Mouse (Mus musculus) E14TG2a.4 (cell line): ENCODE results near the gene Txndc15.

ENCODE experiments used
- H3K27me3 ChIP-seq: 2 replicates; pipeline ENCODE4 v1.6.1; 2014; ENCODE audit warnings: low read length, control low read depth; ENCODE audit not compliant: insufficient read depth
- H3K36me3 ChIP-seq: 2 replicates; pipeline ENCODE4 v1.6.1; 2014; ENCODE audit warnings: low read length, control low read depth; ENCODE audit not compliant: insufficient read depth
- H3K4me1 ChIP-seq: replicated peaks from 2 replicates; pipeline ENCODE4 v1.6.1; 2014; ENCODE audit warnings: low read depth, low read length, control low read depth
- H3K4me3 ChIP-seq: replicated peaks from 2 replicates; pipeline ENCODE4 v1.5.1; 2014; ENCODE audit warnings: mild to moderate bottlenecking, low read length
- H3K9me3 ChIP-seq: 2 replicates; pipeline ENCODE4 v1.6.1; 2014; ENCODE audit warnings: low read length, control low read depth
- CTCF ChIP-seq: conservative IDR thresholded peaks from 2 replicates; pipeline ENCODE4 v1.5.1; 2014; ENCODE audit warnings: low read length
- NANOG ChIP-seq: IDR thresholded peaks from 2 replicates; pipeline ENCODE4 v1.6.1; 2014; ENCODE audit warnings: borderline replicate concordance, low read length, mixed read lengths
- POU5F1 ChIP-seq: IDR thresholded peaks from 2 replicates; pipeline ENCODE4 v1.6.1; 2014; ENCODE audit warnings: low read length, borderline replicate concordance

Txndc15 gene

GRCm38 (mm10) chr13:55721995-55722394, 7.5 kb downstream of the Txndc15 start:
- Histone ChIP-seq H3K9me3 (no peaks in the 10 kb centered on the region), H3K4me3 (no peak overlapping the region), H3K4me1 (peaks cover 24% of the 10 kb centered on the region; the same call in 1 of the 2 replicates), H3K36me3 (peaks cover 34% of the 10 kb centered on the region), H3K27me3 (no peaks in the 10 kb centered on the region)
- TF ChIP-seq POU5F1 = no peak
- no peak for TF ChIP-seq CTCF
- TF ChIP-seq NANOG = no peak

GRCm38 (mm10) chr13:55726598-55727119, 12.2 kb downstream of the Txndc15 start:
- Histone ChIP-seq H3K36me3 (peaks cover 22% of the 10 kb centered on the region), H3K27me3 (no peaks in the 10 kb centered on the region), H3K9me3 (no peaks in the 10 kb centered on the region), H3K4me3 (peak overlapping the region; percentile 87), H3K4me1 (peaks cover 22% of the 10 kb centered on the region)
- TF ChIP-seq POU5F1 (no peak), NANOG (no peak), CTCF (no peak)

GRCm38 (mm10) chr13:55727120-55727838, 12.8 kb downstream of the Txndc15 start, which contains the start of gene Pcbd2:
Pcbd2 (plus strand) TSS chr13:55727368.
- Histone ChIP-seq H3K4me3 (peak within 1 kb of the TSS; percentile 87), H3K27me3 (no peaks in the 10 kb centered on the region), H3K36me3 (peaks cover 18% of the 10 kb centered on the region), H3K9me3 (no peaks in the 10 kb centered on the region), H3K4me1 (peaks cover 22% of the 10 kb centered on the region)
- TF ChIP-seq POU5F1 (no peak), CTCF (no peak), NANOG (no peak)

GRCm38 (mm10) chr13:55727839-55728238, 13.4 kb downstream of the Txndc15 start:
- H3K9me3 ChIP-seq = no peaks in the 10 kb centered on the region
- H3K4me3 ChIP-seq = peak overlapping the region; percentile 87
- peak; percentile 32 for TF ChIP-seq CTCF
- no peak for TF ChIP-seq POU5F1
- H3K4me1 ChIP-seq = peaks cover 22% of the 10 kb centered on the region
- peaks cover 18% of the 10 kb centered on the region for H3K36me3 ChIP-seq
- H3K27me3 ChIP-seq = no peaks in the 10 kb centered on the region

- H3K4me3 ChIP-seq = no peak overlapping the region
Observed at GRCm38 (mm10) chr13:55730716-55731115, 16.3 kb downstream of the Txndc15 start.

GRCm38 (mm10) chr13:55732121-55732520, 17.7 kb downstream of the Txndc15 start:
- peaks cover 31% of the 10 kb centered on the region for H3K4me1 ChIP-seq
- no peaks in the 10 kb centered on the region for H3K9me3 ChIP-seq
- no peaks in the 10 kb centered on the region for H3K27me3 ChIP-seq
- TF ChIP-seq CTCF (no peak), POU5F1 (no peak), NANOG (no peak)
- peaks cover 4% of the 10 kb centered on the region; the same call in 1 of the 2 replicates for H3K36me3 ChIP-seq
- no peak overlapping the region for H3K4me3 ChIP-seq

More at GRCm38 (mm10) chr13:55730716-55731115, 16.3 kb downstream of the Txndc15 start:
- no peaks in the 10 kb centered on the region for H3K27me3 ChIP-seq
- H3K9me3 ChIP-seq = no peaks in the 10 kb centered on the region
- peaks cover 33% of the 10 kb centered on the region for H3K4me1 ChIP-seq
- TF ChIP-seq NANOG (peak; percentile 87), CTCF (no peak)
- peaks cover 8% of the 10 kb centered on the region; the same call in 1 of the 2 replicates for H3K36me3 ChIP-seq

GRCm38 (mm10) chr13:55733628-55734502, 19.4 kb downstream of the Txndc15 start:
- H3K4me1 ChIP-seq = peaks cover 38% of the 10 kb centered on the region
- no peaks in the 10 kb centered on the region for H3K9me3 ChIP-seq
- peaks cover 4% of the 10 kb centered on the region; the same call in 1 of the 2 replicates for H3K36me3 ChIP-seq
- no peak overlapping the region for H3K4me3 ChIP-seq
- no peaks in the 10 kb centered on the region for H3K27me3 ChIP-seq
- no peak for TF ChIP-seq POU5F1
- TF ChIP-seq CTCF = no peak
- no peak for TF ChIP-seq NANOG

- peaks cover 46% of the 10 kb centered on the region for H3K4me1 ChIP-seq
- TF ChIP-seq POU5F1 (no peak), CTCF (no peak), NANOG (no peak)
- H3K4me3 ChIP-seq = no peak overlapping the region
- no peaks in the 10 kb centered on the region for H3K9me3 ChIP-seq
- H3K27me3 ChIP-seq = no peaks in the 10 kb centered on the region
- H3K36me3 ChIP-seq = no peaks in the 10 kb centered on the region
Observed at GRCm38 (mm10) chr13:55737885-55738284, 23.4 kb downstream of the Txndc15 start.
